10 mouse cellular contexts compared by ENCODE assay signal in genomic region chr4:136651357-136651811, GRCm38 (mm10). TPM values are rescaled to one million over a fixed set of nuclear protein-coding genes. Genes with fewer than 3 reads are reported as not detected.
DNase-seq lines count a peak whose midpoint lies in the region; ATAC-seq and TF ChIP-seq lines count a peak whose summit lies in the region.
"Had no signal": no experiment of that assay in that cellular context is flagged by ENCODE, and none has a peak within 500 bp of the region (broad histone marks: within the 10 kb centered on the region; RNA-seq: fewer than 3 reads in every experiment).

No protein-coding gene starts in this region.

- WGBS in heart, postnatal 0 days, result 67% methylated on average over 3 of the region's 3 CpGs
- 67% methylated on average over 3 of the region's 3 CpGs for WGBS in forebrain, embryonic 12.5 days
- 59% methylated on average over 3 of the region's 3 CpGs for WGBS in liver, postnatal 0 days (ENCODE audit: insufficient replicate concordance)

- peaks cover 83% of the 10 kb centered on the region for H3K27me3 ChIP-seq in heart, postnatal 0 days (ENCODE audit: control insufficient read depth, insufficient read depth, low read length)
- H3K27me3 ChIP-seq in forebrain, embryonic 12.5 days, result no peaks in the 10 kb centered on the region
- no peaks in the 10 kb centered on the region for H3K27me3 ChIP-seq in liver, postnatal 0 days (ENCODE audit: insufficient read depth, low read length)
- H3K27me3 ChIP-seq: stomach, embryonic 15.5 days had no signal

- peak; percentile 46 for DNase-seq in heart, postnatal 0 days (ENCODE audit: low spot score)
- no peak for DNase-seq in heart, postnatal 25 days (ENCODE audit: low spot score)
- peak; percentile 80 for DNase-seq in 416B (ENCODE audit: low read depth)
- peak; percentile 55 for DNase-seq in R1 (ENCODE audit: low read depth, low spot score)
- peak; percentile 41 for DNase-seq in liver, postnatal 0 days
- DNase-seq in retina, embryonic 14.5 days (ENCODE audit: low spot score), result peak; percentile 86
- DNase-seq in left cerebral cortex, adult 8-10 months (ENCODE audit: low spot score in 2 of 2), result no peak

- peaks cover 9% of the 10 kb centered on the region; the same call in 1 of the 2 replicates for H3K9me3 ChIP-seq in heart, postnatal 0 days (replicated peaks; ENCODE audit: control insufficient read depth, low read length)
- H3K9me3 ChIP-seq in forebrain, embryonic 12.5 days, result no peaks in the 10 kb centered on the region
- no peaks in the 10 kb centered on the region for H3K9me3 ChIP-seq in liver, postnatal 0 days (ENCODE audit: low read length)
- H3K9me3 ChIP-seq: stomach, embryonic 15.5 days had no signal

- H3K4me1 ChIP-seq in heart, postnatal 0 days (ENCODE audit: control insufficient read depth, insufficient read depth), result peaks cover 17% of the 10 kb centered on the region
- peaks cover 28% of the 10 kb centered on the region for H3K4me1 ChIP-seq in forebrain, embryonic 12.5 days
- no peaks in the 10 kb centered on the region for H3K4me1 ChIP-seq in liver, postnatal 0 days (ENCODE audit: insufficient read depth)

- no peak for ATAC-seq in heart, postnatal 0 days (ENCODE audit: insufficient read depth, low read depth)
- ATAC-seq in forebrain, embryonic 12.5 days (ENCODE audit: low FRiP score), result peak; percentile 50; the same call in 1 of the 2 replicates
- ATAC-seq in liver, postnatal 0 days, result no peak

- no peaks in the 10 kb centered on the region for H3K36me3 ChIP-seq in heart, postnatal 0 days (replicated peaks; ENCODE audit: control insufficient read depth, insufficient read depth, low read length)
- H3K36me3 ChIP-seq in forebrain, embryonic 12.5 days (replicated peaks), result peaks cover 27% of the 10 kb centered on the region
- no peaks in the 10 kb centered on the region for H3K36me3 ChIP-seq in liver, postnatal 0 days (replicated peaks; ENCODE audit: insufficient read depth, low read length)

- TF ChIP-seq CTCF in heart, postnatal 0 days (IDR thresholded peaks at IDR 0.05; ENCODE audit: low read depth), result peak; percentile 72
- peak; percentile 84 for TF ChIP-seq CTCF in liver, postnatal 0 days (IDR thresholded peaks at IDR 0.05; ENCODE audit: low read depth)

- H3K4me3 ChIP-seq in heart, postnatal 0 days (ENCODE audit: low read depth, low read length), result no peak overlapping the region
- no peak overlapping the region for H3K4me3 ChIP-seq in forebrain, embryonic 12.5 days (replicated peaks)
- no peak overlapping the region for H3K4me3 ChIP-seq in liver, postnatal 0 days (ENCODE audit: low read depth, low read length)
- H3K4me3 ChIP-seq: stomach, embryonic 15.5 days had no signal

- H3K27ac ChIP-seq in heart, postnatal 0 days (ENCODE audit: low read depth), result no peak overlapping the region
- H3K27ac ChIP-seq in forebrain, embryonic 12.5 days, result peak overlapping the region; percentile 79; the same call in 1 of the 2 replicates
- H3K27ac ChIP-seq in liver, postnatal 0 days (ENCODE audit: low read depth), result no peak overlapping the region
- H3K27ac ChIP-seq: stomach, embryonic 15.5 days had no signal

- H3K9ac ChIP-seq in heart, postnatal 0 days (replicated peaks; ENCODE audit: low read depth, low read length), result no peak overlapping the region
- H3K9ac ChIP-seq in forebrain, embryonic 12.5 days, result no peak overlapping the region
- no peak overlapping the region for H3K9ac ChIP-seq in liver, postnatal 0 days (replicated peaks)
- H3K9ac ChIP-seq: stomach, embryonic 15.5 days had no signal

- intact Hi-C loops in heart, postnatal 25 days (cut with DNase I), result no loop called here

- H3K4me2 ChIP-seq in heart, postnatal 0 days (ENCODE audit: low read depth, low read length), result no peak overlapping the region
- no peak overlapping the region for H3K4me2 ChIP-seq in forebrain, embryonic 12.5 days
- H3K4me2 ChIP-seq in liver, postnatal 0 days (ENCODE audit: low read depth, low read length), result no peak overlapping the region
- H3K4me2 ChIP-seq: stomach, embryonic 15.5 days had no signal

- TF ChIP-seq EP300 in heart, postnatal 0 days (IDR thresholded peaks at IDR 0.05; ENCODE audit: low read depth), result no peak
- TF ChIP-seq EP300 in liver, postnatal 0 days (IDR thresholded peaks at IDR 0.05; ENCODE audit: low read depth), result no peak

RNA-seq across cellular contexts. Expression of gene Lactbl1, which starts 29.0 kb away (rescaled TPM):
- total RNA-seq in heart, postnatal 0 days (2014; rRNA removed; ENCODE audit: low replicate concordance), result not detected in 2 replicates
- not detected in 2 replicates for polyA plus RNA-seq in heart, postnatal 0 days (2015; fragmentation: Nextera tagmentation; extraction: Ambion mirVana)
- not detected for total RNA-seq in heart, postnatal 25 days (2021)
- 0.08 TPM in 1 of 2 replicates, not detected in the other for polyA plus RNA-seq in forebrain, embryonic 12.5 days (2016; fragmentation: Nextera tagmentation; extraction: Ambion mirVana)
- not detected in 2 replicates for polyA plus RNA-seq in liver, postnatal 0 days (2015; fragmentation: Nextera tagmentation; extraction: Ambion mirVana)
- total RNA-seq in left cerebral cortex, adult 8-10 months (2022), result not detected
- polyA plus RNA-seq: stomach, embryonic 15.5 days had no signal

RNA-seq across cellular contexts. Expression of gene Tex46, which starts 41.1 kb away (rescaled TPM):
- total RNA-seq in heart, postnatal 0 days (2014; rRNA removed; ENCODE audit: low replicate concordance), result not detected in 2 replicates
- polyA plus RNA-seq in heart, postnatal 0 days (2015; fragmentation: Nextera tagmentation; extraction: Ambion mirVana), result not detected in 2 replicates
- not detected for total RNA-seq in heart, postnatal 25 days (2021)
- polyA plus RNA-seq in forebrain, embryonic 12.5 days (2016; fragmentation: Nextera tagmentation; extraction: Ambion mirVana), result not detected in 2 replicates
- not detected in 2 replicates for polyA plus RNA-seq in liver, postnatal 0 days (2015; fragmentation: Nextera tagmentation; extraction: Ambion mirVana)
- not detected for total RNA-seq in left cerebral cortex, adult 8-10 months (2022)
- total RNA-seq: left cerebral cortex, postnatal 10 days had no signal
- polyA plus RNA-seq: stomach, embryonic 15.5 days had no signal

RNA-seq across cellular contexts. Expression of gene Kdm1a, which starts 48.9 kb away (rescaled TPM):
- total RNA-seq in heart, postnatal 0 days (2014; rRNA removed; ENCODE audit: low replicate concordance), result 48.2 and 57.0 TPM in 2 replicates
- 15.2 and 17.0 TPM in 2 replicates for polyA plus RNA-seq in heart, postnatal 0 days (2015; fragmentation: Nextera tagmentation; extraction: Ambion mirVana)
- 10 to 100 TPM; 28.9 to 31.9 TPM for total RNA-seq in heart, postnatal 25 days (2021)
- 105 and 111 TPM in 2 replicates for polyA plus RNA-seq in forebrain, embryonic 12.5 days (2016; fragmentation: Nextera tagmentation; extraction: Ambion mirVana)
- polyA plus RNA-seq in liver, postnatal 0 days (2015; fragmentation: Nextera tagmentation; extraction: Ambion mirVana), result 6.3 and 6.8 TPM in 2 replicates
- total RNA-seq in left cerebral cortex, adult 8-10 months (2022), result 10 to 100 TPM; 85.9 to 94.4 (median 88.5) TPM

Comparison
In these comparisons a context has a peak if more than half of its experiments do, and no peak if none do; other contexts are left out.
1. DNase-seq: peak in heart, postnatal 0 days (single experiment), 416B (single experiment), R1 (single experiment), liver, postnatal 0 days (single experiment) and retina, embryonic 14.5 days (single experiment); none in heart, postnatal 25 days (single experiment) and left cerebral cortex, adult 8-10 months (0 of 2).